Mouse (Mus musculus): ENCODE results near the gene Pex5l. TPM values are rescaled to one million over a fixed set of nuclear protein-coding genes. Genes with fewer than 3 reads are reported as not detected.

Pex5l gene
- polyA plus RNA-seq, 1 experiment from 2014 or later = 0.42 TPM

DNA sequence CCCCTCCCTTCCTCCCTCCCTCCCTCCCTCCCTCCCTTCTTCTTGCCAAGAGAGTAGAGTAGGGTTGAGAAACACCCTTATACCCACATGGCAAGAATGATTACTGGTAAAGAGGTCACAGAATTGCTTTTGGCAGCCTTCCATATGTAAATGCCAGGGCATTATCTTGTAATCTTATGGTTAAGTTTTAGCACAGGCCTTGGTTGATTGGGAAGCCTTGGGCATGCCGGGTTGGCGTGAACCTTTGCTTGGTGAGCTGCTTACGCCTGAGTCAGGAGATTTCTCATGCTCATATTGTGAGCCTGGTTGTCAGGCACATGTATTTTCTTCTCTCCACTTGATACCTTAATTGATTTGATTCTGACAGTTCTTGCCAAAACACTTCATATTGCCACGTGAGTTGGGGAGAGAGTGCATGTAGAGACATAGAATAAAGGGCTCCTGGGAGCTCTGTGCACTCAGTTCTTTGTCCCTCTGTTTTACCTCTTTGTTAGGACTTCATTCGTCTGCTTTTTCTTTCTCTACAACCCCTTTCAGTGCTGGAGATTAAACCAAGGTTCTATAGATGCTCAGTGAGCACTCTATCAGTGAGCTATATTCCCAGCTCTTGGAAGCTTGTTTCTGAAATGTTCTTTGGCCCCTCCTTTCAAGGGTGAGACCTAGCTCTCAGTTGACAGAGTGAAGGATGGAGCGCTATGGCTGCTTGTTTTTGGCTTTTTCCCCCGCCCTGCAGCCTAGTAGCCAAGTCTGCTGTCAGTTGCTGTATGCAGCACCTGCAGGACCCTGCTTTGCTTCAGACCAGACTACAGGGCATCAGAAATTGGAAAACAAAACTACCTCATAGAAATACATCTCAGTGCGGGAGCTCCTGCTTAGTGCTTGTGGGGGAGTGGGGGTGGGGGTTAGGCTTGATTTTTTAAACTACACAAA, 236.9 kb downstream of the Pex5l start:
- H3K4me3 ChIP-seq (ENCODE audit: low read depth, low read length) = no peak overlapping the region
- ATAC-seq (ENCODE audit: insufficient read depth) (no peak), DNase-seq (no peak)
- no peak overlapping the region for H3K4me2 ChIP-seq
- no peaks in the 10 kb centered on the region for H3K27me3 ChIP-seq (ENCODE audit: insufficient read depth, low read length)
- no peaks in the 10 kb centered on the region for H3K9me3 ChIP-seq (ENCODE audit: low read depth, low read length)
- TF ChIP-seq CTCF (IDR thresholded peaks at IDR 0.05; ENCODE audit: low read depth) = no peak
- no peak overlapping the region for H3K9ac ChIP-seq
- no peaks in the 10 kb centered on the region for H3K4me1 ChIP-seq (ENCODE audit: insufficient read depth)
- WGBS = 71% methylated on average over 8 of the region's 8 CpGs
- no peak overlapping the region for H3K27ac ChIP-seq (ENCODE audit: low read depth)
- no peaks in the 10 kb centered on the region for H3K36me3 ChIP-seq (ENCODE audit: insufficient read depth)

DNA sequence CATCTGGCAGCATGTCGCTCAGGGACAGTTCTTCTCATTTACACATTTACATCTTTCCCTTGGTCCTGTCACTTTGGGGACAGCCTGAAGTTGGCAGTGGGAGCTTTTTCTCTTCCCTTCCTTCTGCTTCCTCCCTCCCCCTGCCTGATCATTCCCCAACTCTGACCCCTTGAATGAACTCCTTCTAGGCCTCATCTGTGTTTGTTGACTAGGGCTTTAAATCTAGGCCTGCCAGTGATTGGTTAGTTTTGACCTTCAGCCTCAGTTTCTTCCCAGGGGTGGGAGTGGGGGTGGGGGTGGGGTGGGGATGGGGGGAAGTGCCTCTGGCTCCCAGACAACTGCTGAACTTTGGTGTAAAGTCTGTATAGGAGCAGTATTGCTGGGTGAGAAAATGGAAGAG, 238.4 kb downstream of the Pex5l start:
- Histone ChIP-seq H3K36me3 (ENCODE audit: insufficient read depth) (no peaks in the 10 kb centered on the region), H3K4me3 (ENCODE audit: low read depth, low read length) (no peak overlapping the region), H3K4me1 (ENCODE audit: insufficient read depth) (no peaks in the 10 kb centered on the region), H3K9me3 (ENCODE audit: low read depth, low read length) (no peaks in the 10 kb centered on the region), H3K27me3 (ENCODE audit: insufficient read depth, low read length) (no peaks in the 10 kb centered on the region), H3K9ac (no peak overlapping the region), H3K4me2 (no peak overlapping the region), H3K27ac (ENCODE audit: low read depth) (no peak overlapping the region)
- TF ChIP-seq CTCF (IDR thresholded peaks at IDR 0.05; ENCODE audit: low read depth) = no peak
- WGBS = 48% methylated on average over 1 of the region's 1 CpGs
- ATAC-seq (ENCODE audit: insufficient read depth) = no peak
- no peak for DNase-seq

DNA sequence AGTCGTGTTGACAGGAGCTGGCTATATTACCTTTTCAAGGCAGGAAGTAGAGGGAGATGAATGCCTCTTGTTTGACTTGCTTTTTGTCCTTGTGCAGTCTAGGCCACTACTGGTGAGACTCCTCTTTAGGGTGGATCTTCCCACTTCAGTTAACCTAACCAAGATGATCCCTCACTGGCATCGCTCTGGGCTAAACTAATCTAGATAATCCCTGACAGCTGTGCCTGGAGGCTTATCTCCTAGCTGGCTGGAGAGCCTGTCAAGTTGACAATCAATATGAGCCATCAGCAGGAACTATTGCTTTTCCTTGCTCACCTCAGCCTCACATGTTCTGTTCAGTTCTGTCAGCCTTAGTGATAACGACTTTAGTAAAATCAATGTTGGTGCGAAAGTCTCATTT, 239.6 kb downstream of the Pex5l start:
- Histone ChIP-seq H3K27ac (ENCODE audit: low read depth) (no peak overlapping the region), H3K36me3 (ENCODE audit: insufficient read depth) (no peaks in the 10 kb centered on the region), H3K4me1 (ENCODE audit: insufficient read depth) (no peaks in the 10 kb centered on the region), H3K9ac (no peak overlapping the region), H3K9me3 (ENCODE audit: low read depth, low read length) (no peaks in the 10 kb centered on the region), H3K27me3 (ENCODE audit: insufficient read depth, low read length) (no peaks in the 10 kb centered on the region), H3K4me3 (ENCODE audit: low read depth, low read length) (no peak overlapping the region), H3K4me2 (no peak overlapping the region)
- no peak for DNase-seq
- no peak for ATAC-seq (ENCODE audit: insufficient read depth)
- no peak for TF ChIP-seq CTCF (IDR thresholded peaks at IDR 0.05; ENCODE audit: low read depth)
- WGBS = 38% methylated on average over 4 of the region's 4 CpGs

Measured in lung, embryonic 14.5 days (tissue).